ENCODE assay signal across 8 mouse cellular contexts in genomic region chr4:153377981-153378380, GRCm38 (mm10).
DNase-seq lines count a peak whose midpoint lies in the region; ATAC-seq and TF ChIP-seq lines count a peak whose summit lies in the region.

No protein-coding gene starts in this region.

- H3K4me1 ChIP-seq in heart, postnatal 0 days (ENCODE audit: control insufficient read depth, insufficient read depth): no peaks in the 10 kb centered on the region
- H3K4me1 ChIP-seq in embryonic facial prominence, embryonic 14.5 days (ENCODE audit: control insufficient read depth, insufficient read depth, low read length): 0 out of 2 replicates have a peak, but pooled peaks cover 3% of the 10 kb centered on the region

- DNase-seq in heart, postnatal 0 days (ENCODE audit: low spot score): no peak
- no peak for DNase-seq in heart, adult 11 months
- peak; percentile 7 for DNase-seq in WW6 (ENCODE audit: low read depth, low spot score)
- peak; percentile 44 for DNase-seq in embryonic facial prominence, embryonic 14.5 days (ENCODE audit: low spot score)
- peak; percentile 3 to 46 for DNase-seq in kidney, postnatal 36 days
- peak; percentile 69 for DNase-seq in retina, embryonic 14.5 days (ENCODE audit: low spot score)
- no peak for DNase-seq in urinary bladder, postnatal 4 days (ENCODE audit: low spot score in 2 of 2)
- DNase-seq in c-Kit-positive CD71-positive TER-119-positive erythroid progenitor cells, embryonic 14.5 days (ENCODE audit: low spot score): no peak

- no peak overlapping the region for H3K4me3 ChIP-seq in heart, postnatal 0 days (ENCODE audit: low read depth, low read length)
- H3K4me3 ChIP-seq in embryonic facial prominence, embryonic 14.5 days (ENCODE audit: low read depth, low read length): no peak overlapping the region

- no peak overlapping the region for H3K27ac ChIP-seq in heart, postnatal 0 days (ENCODE audit: low read depth)
- H3K27ac ChIP-seq in embryonic facial prominence, embryonic 14.5 days (replicated peaks; ENCODE audit: low read depth, low read length): no peak overlapping the region

- H3K9ac ChIP-seq in heart, postnatal 0 days (replicated peaks; ENCODE audit: low read depth, low read length): no peak overlapping the region
- no peak overlapping the region for H3K9ac ChIP-seq in embryonic facial prominence, embryonic 14.5 days (ENCODE audit: low read depth, low read length)

- no peaks in the 10 kb centered on the region for H3K9me3 ChIP-seq in heart, postnatal 0 days (replicated peaks; ENCODE audit: control insufficient read depth, low read length)
- no peaks in the 10 kb centered on the region for H3K9me3 ChIP-seq in embryonic facial prominence, embryonic 14.5 days (ENCODE audit: control insufficient read depth, low read length)

- ATAC-seq in heart, postnatal 0 days (ENCODE audit: insufficient read depth, low read depth): no peak
- ATAC-seq in embryonic facial prominence, embryonic 14.5 days (ENCODE audit: low read depth): no peak

- H3K27me3 ChIP-seq in heart, postnatal 0 days (ENCODE audit: control insufficient read depth, insufficient read depth, low read length): no peaks in the 10 kb centered on the region
- H3K27me3 ChIP-seq in embryonic facial prominence, embryonic 14.5 days (replicated peaks; ENCODE audit: control insufficient read depth, insufficient read depth, low read length): no peaks in the 10 kb centered on the region; the same call in 1 of the 2 replicates

- H3K36me3 ChIP-seq in heart, postnatal 0 days (replicated peaks; ENCODE audit: control insufficient read depth, insufficient read depth, low read length): no peaks in the 10 kb centered on the region
- H3K36me3 ChIP-seq in embryonic facial prominence, embryonic 14.5 days (ENCODE audit: control insufficient read depth, insufficient read depth, low read length): no peaks in the 10 kb centered on the region

- peak; percentile 9; the same call in 1 of the 2 replicates for TF ChIP-seq CTCF in heart, postnatal 0 days (IDR thresholded peaks at IDR 0.05; ENCODE audit: low read depth)

- no peak for TF ChIP-seq EP300 in heart, postnatal 0 days (IDR thresholded peaks at IDR 0.05; ENCODE audit: low read depth)

- no peak overlapping the region for H3K4me2 ChIP-seq in heart, postnatal 0 days (ENCODE audit: low read depth, low read length)
- H3K4me2 ChIP-seq in embryonic facial prominence, embryonic 14.5 days (ENCODE audit: low read depth, low read length): no peak overlapping the region

- WGBS in heart, postnatal 0 days: 10% methylated on average over 6 of the region's 6 CpGs
- WGBS in embryonic facial prominence, embryonic 14.5 days: 22% methylated on average over 6 of the region's 6 CpGs

Comparison
In these comparisons a context has a peak if more than half of its experiments do, and no peak if none do; other contexts are left out.
1. DNase-seq: peak in WW6 (single experiment), embryonic facial prominence, embryonic 14.5 days (single experiment), kidney, postnatal 36 days (2 of 2) and retina, embryonic 14.5 days (single experiment); none in heart, postnatal 0 days (single experiment), heart, adult 11 months (single experiment), urinary bladder, postnatal 4 days (0 of 2) and c-Kit-positive CD71-positive TER-119-positive erythroid progenitor cells, embryonic 14.5 days (single experiment).